20 mouse cellular contexts compared by ENCODE assay signal in the genomic region with DNA sequence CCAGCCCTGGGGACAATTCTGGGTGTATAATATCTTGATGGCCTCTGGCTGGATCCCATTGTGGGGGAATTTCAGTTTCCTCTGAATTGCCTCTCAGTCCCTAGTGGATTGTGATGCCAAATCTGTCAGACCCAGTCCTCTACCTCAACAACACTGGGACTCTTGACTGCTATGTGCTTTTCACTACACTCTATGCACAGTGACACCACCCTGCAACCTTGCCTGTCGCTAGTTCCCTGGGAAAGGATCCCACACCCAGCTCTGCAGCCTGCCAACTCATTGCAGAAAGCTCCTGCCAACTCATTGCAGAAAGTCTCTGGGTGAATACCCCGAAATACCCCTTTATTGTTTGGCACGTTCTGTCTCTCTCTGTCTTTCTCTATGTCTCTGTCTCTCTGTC.
"Had no signal": no experiment of that assay in that cellular context is flagged by ENCODE, and none has a peak within 500 bp of the region (broad histone marks: within the 10 kb centered on the region; RNA-seq: fewer than 3 reads in every experiment).

No protein-coding gene starts in this region.

- ATAC-seq: liver, postnatal 0 days; lung, postnatal 0 days; midbrain, embryonic 15.5 days had no signal

- H3K4me2 ChIP-seq: limb, embryonic 12.5 days; limb, embryonic 15.5 days; liver, embryonic 11.5 days; lung, embryonic 14.5 days; midbrain, embryonic 12.5 days; midbrain, embryonic 15.5 days; neural tube, embryonic 12.5 days; neural tube, embryonic 15.5 days had no signal

- H3K27ac ChIP-seq: layer of hippocampus, adult 2 months; limb, embryonic 12.5 days; limb, embryonic 15.5 days; liver, embryonic 14.5 days; macrophage; midbrain, embryonic 12.5 days; midbrain, embryonic 15.5 days; neural tube, embryonic 12.5 days; neural tube, embryonic 15.5 days; stomach, postnatal 0 days had no signal

- H3K9me3 ChIP-seq: limb, embryonic 12.5 days; limb, embryonic 15.5 days; midbrain, embryonic 12.5 days; midbrain, embryonic 15.5 days; neural tube, embryonic 12.5 days; neural tube, embryonic 15.5 days had no signal

- H3K9ac ChIP-seq: limb, embryonic 12.5 days; limb, embryonic 15.5 days; liver, embryonic 14.5 days; liver, postnatal 0 days; lung, embryonic 14.5 days; midbrain, embryonic 12.5 days; midbrain, embryonic 15.5 days; neural tube, embryonic 12.5 days; neural tube, embryonic 15.5 days had no signal

- DNase-seq: kidney, postnatal 14 days; layer of hippocampus, adult 9-11 months; liver, postnatal 0 days; lung, embryonic 14.5 days; right cerebral cortex, adult 18-20 months; right cerebral cortex, postnatal 14 days; right cerebral cortex, postnatal 4 days; thymus, postnatal 25 days had no signal

- H3K4me1 ChIP-seq: limb, embryonic 12.5 days; limb, embryonic 15.5 days; midbrain, embryonic 12.5 days; midbrain, embryonic 15.5 days; neural tube, embryonic 12.5 days; neural tube, embryonic 15.5 days had no signal

- H3K27me3 ChIP-seq: limb, embryonic 12.5 days; limb, embryonic 15.5 days; midbrain, embryonic 12.5 days; midbrain, embryonic 15.5 days; neural tube, embryonic 12.5 days; neural tube, embryonic 15.5 days had no signal

- H3K36me3 ChIP-seq: limb, embryonic 12.5 days; limb, embryonic 15.5 days; midbrain, embryonic 12.5 days; midbrain, embryonic 15.5 days; neural tube, embryonic 12.5 days; neural tube, embryonic 15.5 days had no signal

- H3K4me3 ChIP-seq: layer of hippocampus, adult 2 months; limb, embryonic 12.5 days; limb, embryonic 15.5 days; midbrain, embryonic 12.5 days; midbrain, embryonic 15.5 days; neural tube, embryonic 12.5 days; neural tube, embryonic 15.5 days had no signal
